In genomic region chr4:107323113-107323512, GRCm38 (mm10) we compare ENCODE assay signal across 35 mouse cellular contexts. TPM values are rescaled to one million over a fixed set of nuclear protein-coding genes. Genes with fewer than 3 reads are reported as not detected.
"Had no signal": no experiment of that assay in that cellular context is flagged by ENCODE, and none has a peak within 500 bp of the region (broad histone marks: within the 10 kb centered on the region; RNA-seq: fewer than 3 reads in every experiment).

No protein-coding gene starts in this region.

- H3K4me1 ChIP-seq: heart, embryonic 13.5 days; heart, embryonic 15.5 days; hindbrain, embryonic 13.5 days; hindbrain, embryonic 15.5 days; limb, embryonic 10.5 days; limb, embryonic 12.5 days; liver, embryonic 13.5 days; liver, embryonic 15.5 days had no signal

- H3K4me2 ChIP-seq: heart, embryonic 11.5 days; heart, embryonic 13.5 days; heart, embryonic 15.5 days; hindbrain, embryonic 13.5 days; hindbrain, embryonic 15.5 days; limb, embryonic 12.5 days; liver, embryonic 11.5 days; liver, embryonic 13.5 days; liver, embryonic 15.5 days had no signal

- DNase-seq: gastrocnemius, adult 2 months; gastrocnemius, postnatal 10 days; gastrocnemius, postnatal 25 days; heart, adult 11 months; heart, adult 2 months; heart, postnatal 14 days; heart, postnatal 36 days; kidney, adult 18-20 months; kidney, adult 8-10 months; kidney, postnatal 10 days; kidney, postnatal 36 days; layer of hippocampus, adult 9-11 months; liver; liver, embryonic 13.5 days had no signal

- H3K4me3 ChIP-seq: gastrocnemius, adult 2 months; heart, adult 2 months; heart, embryonic 13.5 days; heart, embryonic 15.5 days; hindbrain, embryonic 13.5 days; hindbrain, embryonic 15.5 days; left cerebral cortex, adult 2 months; limb, embryonic 10.5 days; limb, embryonic 12.5 days; liver, embryonic 13.5 days; liver, embryonic 15.5 days had no signal

- ATAC-seq: hindbrain, postnatal 0 days had no signal

- H3K27ac ChIP-seq: gastrocnemius, adult 2 months; heart, adult 2 months; heart, embryonic 13.5 days; heart, embryonic 15.5 days; hindbrain, embryonic 13.5 days; hindbrain, embryonic 15.5 days; hindbrain, postnatal 0 days; left cerebral cortex, adult 2 months; limb, embryonic 10.5 days; limb, embryonic 12.5 days; liver, embryonic 13.5 days; liver, embryonic 15.5 days had no signal

- H3K9me3 ChIP-seq: heart, embryonic 13.5 days; heart, embryonic 15.5 days; hindbrain, embryonic 13.5 days; hindbrain, embryonic 15.5 days; limb, embryonic 10.5 days; limb, embryonic 12.5 days; liver, embryonic 13.5 days; liver, embryonic 15.5 days had no signal

- H3K27me3 ChIP-seq: heart, embryonic 13.5 days; heart, embryonic 15.5 days; hindbrain, embryonic 13.5 days; hindbrain, embryonic 15.5 days; limb, embryonic 12.5 days; liver, embryonic 13.5 days; liver, embryonic 15.5 days had no signal

- H3K9ac ChIP-seq: heart, embryonic 13.5 days; heart, embryonic 15.5 days; hindbrain, embryonic 13.5 days; hindbrain, embryonic 15.5 days; limb, embryonic 12.5 days; liver, embryonic 13.5 days; liver, embryonic 15.5 days had no signal

RNA-seq across cellular contexts. Expression of gene Dio1, which starts 16.1 kb away (rescaled TPM):
- total RNA-seq: gastrocnemius, postnatal 25 days; gastrocnemius, postnatal 4 days; heart, adult 2 months; heart, postnatal 36 days; hematopoietic stem cell, adult 5-6 weeks; hindbrain, postnatal 0 days; layer of hippocampus, adult 18-20 months; layer of hippocampus, adult 8-10 months; layer of hippocampus, postnatal 14 days; left cerebral cortex, adult 2 months; left cerebral cortex, postnatal 14 days; left cerebral cortex, postnatal 36 days had no signal
- polyA plus RNA-seq: frontal cortex, adult 2 months; heart, adult 2 months; heart, embryonic 11.5 days; heart, embryonic 13.5 days; heart, embryonic 15.5 days; heart, postnatal 0 days; hindbrain, embryonic 11.5 days; hindbrain, embryonic 13.5 days; hindbrain, embryonic 15.5 days; hindbrain, postnatal 0 days; limb, embryonic 10.5 days; limb, embryonic 12.5 days; liver, embryonic 13.5 days; liver, embryonic 15.5 days had no signal
